Comparison of ENCODE assay signal across 7 mouse cellular contexts in the genomic region with DNA sequence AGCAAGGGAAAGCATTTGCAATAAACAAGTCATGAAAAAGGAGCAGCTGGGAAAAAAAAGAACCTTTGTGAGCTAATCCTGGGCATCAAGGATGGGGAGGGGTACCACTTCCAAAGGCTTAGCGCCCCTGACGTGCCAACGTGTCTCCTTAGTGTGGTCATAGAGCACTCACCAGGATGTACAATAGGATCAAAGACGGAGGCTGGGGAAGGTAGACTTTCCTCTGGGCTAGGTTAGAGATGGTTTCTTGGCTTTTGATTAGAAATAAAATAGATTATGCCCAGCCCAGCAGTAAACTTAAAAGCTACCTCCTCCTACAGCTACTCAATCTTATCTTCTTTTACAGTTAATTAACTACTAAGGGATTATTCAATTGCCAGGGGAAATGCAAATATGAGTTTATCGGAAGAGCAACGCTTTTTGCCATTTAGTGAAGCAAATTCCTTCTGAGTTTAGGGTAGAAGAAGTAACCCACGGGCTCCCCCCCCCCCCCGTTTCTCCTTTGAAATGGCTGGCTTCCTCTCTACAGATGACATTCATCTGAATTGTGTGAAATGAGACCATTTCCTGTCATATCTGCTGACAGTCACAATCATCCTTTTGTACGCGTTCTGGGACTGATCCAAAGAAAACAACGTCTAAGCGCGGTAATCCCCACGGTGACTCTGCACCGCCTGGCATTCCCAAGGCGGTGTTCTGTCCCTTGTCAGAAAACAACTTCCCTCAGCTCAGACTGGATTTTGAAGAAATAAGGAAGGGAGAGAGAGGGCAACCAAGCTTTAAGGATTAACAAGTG.
DNase-seq lines count a peak whose midpoint lies in the region; ATAC-seq and TF ChIP-seq lines count a peak whose summit lies in the region.

No protein-coding gene starts in this region.

- peak; percentile 47; the same call in 1 of the 2 replicates for ATAC-seq in heart, embryonic 11.5 days (replicated peaks; ENCODE audit: insufficient number of reproducible peaks, low FRiP score, low TSS enrichment)
- ATAC-seq in kidney, embryonic 15.5 days (replicated peaks; ENCODE audit: low FRiP score) = no peak
- no peak for ATAC-seq in erythroblast, adult 5-6 weeks (replicated peaks; ENCODE audit: low FRiP score, poor library complexity, severe bottlenecking)

- DNase-seq in spleen, adult 2 months (ENCODE audit: low read depth in 1 of 2, low spot score in 2 of 2) = no peak
- DNase-seq in spleen, adult 18-20 months = no peak
- no peak for DNase-seq in retina, embryonic 14.5 days (ENCODE audit: low spot score)
- no peak for DNase-seq in cerebellum, adult 11 months

- H3K27me3 ChIP-seq in spleen, adult 2 months (ENCODE audit: control insufficient read depth, insufficient read depth, low read length) = no peaks in the 10 kb centered on the region
- H3K27me3 ChIP-seq in heart, embryonic 11.5 days (ENCODE audit: control insufficient read depth, insufficient read depth, low read length) = no peaks in the 10 kb centered on the region
- no peaks in the 10 kb centered on the region for H3K27me3 ChIP-seq in kidney, embryonic 15.5 days

- peak overlapping the region; percentile 60; the same call in 1 of the 2 replicates for H3K27ac ChIP-seq in spleen, adult 2 months (ENCODE audit: insufficient read depth, low read length)
- peak overlapping the region; percentile 74 for H3K27ac ChIP-seq in heart, embryonic 11.5 days (ENCODE audit: low read depth, low read length)
- peak overlapping the region; percentile 49 for H3K27ac ChIP-seq in kidney, embryonic 15.5 days

- no peaks in the 10 kb centered on the region for H3K4me1 ChIP-seq in spleen, adult 2 months (ENCODE audit: control insufficient read depth, insufficient read depth, insufficient read length)
- peaks cover 19% of the 10 kb centered on the region; the same call in 1 of the 2 replicates for H3K4me1 ChIP-seq in heart, embryonic 11.5 days (ENCODE audit: control insufficient read depth, insufficient read depth, low read length)
- H3K4me1 ChIP-seq in kidney, embryonic 15.5 days = peaks cover 2% of the 10 kb centered on the region; the same call in 1 of the 2 replicates

- TF ChIP-seq CTCF in spleen, adult 2 months (IDR thresholded peaks at IDR 0.05; ENCODE audit: extremely low read depth, insufficient read depth, insufficient read length, insufficient replicate concordance) = no peak

- H3K4me3 ChIP-seq in spleen, adult 2 months (ENCODE audit: extremely low read depth, insufficient read depth, insufficient read length) = no peak overlapping the region
- H3K4me3 ChIP-seq in heart, embryonic 11.5 days (ENCODE audit: low read depth, low read length) = no peak overlapping the region
- H3K4me3 ChIP-seq in kidney, embryonic 15.5 days (replicated peaks) = no peak overlapping the region

- H3K36me3 ChIP-seq in spleen, adult 2 months (ENCODE audit: control insufficient read depth, insufficient read depth, low read length) = no peaks in the 10 kb centered on the region
- peaks cover 3% of the 10 kb centered on the region for H3K36me3 ChIP-seq in heart, embryonic 11.5 days (ENCODE audit: control insufficient read depth, insufficient read depth, low read length)
- H3K36me3 ChIP-seq in kidney, embryonic 15.5 days = peaks cover 82% of the 10 kb centered on the region

- no peak for TF ChIP-seq POLR2A in spleen, adult 2 months (IDR thresholded peaks at IDR 0.05; ENCODE audit: low read depth, low read length)

- H3K9me3 ChIP-seq in heart, embryonic 11.5 days (replicated peaks; ENCODE audit: control insufficient read depth, low read length) = no peaks in the 10 kb centered on the region
- no peaks in the 10 kb centered on the region for H3K9me3 ChIP-seq in kidney, embryonic 15.5 days (replicated peaks)

- no peak overlapping the region for H3K4me2 ChIP-seq in heart, embryonic 11.5 days
- no peak overlapping the region for H3K4me2 ChIP-seq in kidney, embryonic 15.5 days

- 67% methylated on average over 16 of the region's 16 CpGs for WGBS in spleen, adult 2 months
- 54% methylated on average over 16 of the region's 16 CpGs for WGBS in heart, embryonic 11.5 days (ENCODE audit: insufficient replicate concordance)
- 69% methylated on average over 16 of the region's 16 CpGs for WGBS in kidney, embryonic 15.5 days

- H3K9ac ChIP-seq in heart, embryonic 11.5 days (ENCODE audit: low read depth, low read length) = no peak overlapping the region
- no peak overlapping the region for H3K9ac ChIP-seq in kidney, embryonic 15.5 days
